Mouse (Mus musculus) liver, embryonic 16.5 days (tissue): Measurements from ENCODE around the gene Tnks1bp1. TPM values are rescaled to one million over a fixed set of nuclear protein-coding genes. Genes with fewer than 3 reads are reported as not detected.

Experiments used
- ATAC-seq: fragments of 200-750 bp; cut with Nextera tagmentation; 2 replicates; pipeline ENCODE4 v1.8.0; 2017; ENCODE audit warnings: low read depth, mild to moderate bottlenecking, moderate number of reproducible peaks, moderate library complexity
- H3K27ac ChIP-seq: fragments of 300-500 bp; sonication (generic); 2 replicates; pipeline ENCODE4 v1.5.1; 2014; ENCODE audit warnings: mild to moderate bottlenecking, low read length
- H3K27me3 ChIP-seq: fragments of 300-500 bp; sonication (generic); 2 replicates; pipeline ENCODE4 v1.6.1; 2014; ENCODE audit warnings: low read depth, low read length, mixed read lengths; ENCODE audit not compliant: control insufficient read depth, insufficient read depth
- H3K36me3 ChIP-seq: fragments of 300-500 bp; sonication (generic); 2 replicates; pipeline ENCODE4 v1.6.1; 2014; ENCODE audit warnings: mild to moderate bottlenecking; ENCODE audit not compliant: control insufficient read depth, insufficient read depth
- H3K4me1 ChIP-seq: fragments of 300-500 bp; sonication (generic); 2 replicates; pipeline ENCODE4 v1.6.1; 2014; ENCODE audit warnings: low read depth, low read length, mixed read lengths; ENCODE audit not compliant: control insufficient read depth
- H3K4me2 ChIP-seq: fragments of 300-500 bp; sonication (generic); 2 replicates; pipeline ENCODE4 v1.6.1; 2014; ENCODE audit warnings: low read depth, low read length, mixed read lengths
- H3K4me3 ChIP-seq: fragments of 300-500 bp; sonication (generic); 2 replicates; pipeline ENCODE4 v1.5.1; 2014; ENCODE audit warnings: low read depth, mild to moderate bottlenecking, low read length
- H3K9ac ChIP-seq: fragments of 300-500 bp; sonication (generic); 2 replicates; pipeline ENCODE4 v1.6.1; 2014; ENCODE audit warnings: low read depth, low read length
- H3K9me3 ChIP-seq: fragments of 300-500 bp; sonication (generic); replicated peaks from 2 replicates; pipeline ENCODE4 v1.6.1; 2016; ENCODE audit warnings: low read length; ENCODE audit not compliant: control insufficient read depth
- whole genome bisulfite sequencing: fragments of 180-500 bp; shearing (Covaris S2); extraction: QIAGEN DNeasy Blood & Tissue Kit; methylation state at CpG from one replicate; pipeline ENCODE4 v1.1.7; 2014; ENCODE audit not compliant: insufficient replicate concordance; 5-methylcytosine and 5-hydroxymethylcytosine counted together
- polyA plus RNA-seq: library from polyadenylated mRNA; unstranded; fragments of >200 nt; fragmentation: Nextera tagmentation; extraction: Ambion mirVana; gene quantifications from 2 replicates; pipeline ENCODE4 v1.2.1, GENCODE M21; 2015

Gene Tnks1bp1
- polyA plus RNA-seq, 1 experiment from 2014 or later: 6.4 TPM

DNA sequence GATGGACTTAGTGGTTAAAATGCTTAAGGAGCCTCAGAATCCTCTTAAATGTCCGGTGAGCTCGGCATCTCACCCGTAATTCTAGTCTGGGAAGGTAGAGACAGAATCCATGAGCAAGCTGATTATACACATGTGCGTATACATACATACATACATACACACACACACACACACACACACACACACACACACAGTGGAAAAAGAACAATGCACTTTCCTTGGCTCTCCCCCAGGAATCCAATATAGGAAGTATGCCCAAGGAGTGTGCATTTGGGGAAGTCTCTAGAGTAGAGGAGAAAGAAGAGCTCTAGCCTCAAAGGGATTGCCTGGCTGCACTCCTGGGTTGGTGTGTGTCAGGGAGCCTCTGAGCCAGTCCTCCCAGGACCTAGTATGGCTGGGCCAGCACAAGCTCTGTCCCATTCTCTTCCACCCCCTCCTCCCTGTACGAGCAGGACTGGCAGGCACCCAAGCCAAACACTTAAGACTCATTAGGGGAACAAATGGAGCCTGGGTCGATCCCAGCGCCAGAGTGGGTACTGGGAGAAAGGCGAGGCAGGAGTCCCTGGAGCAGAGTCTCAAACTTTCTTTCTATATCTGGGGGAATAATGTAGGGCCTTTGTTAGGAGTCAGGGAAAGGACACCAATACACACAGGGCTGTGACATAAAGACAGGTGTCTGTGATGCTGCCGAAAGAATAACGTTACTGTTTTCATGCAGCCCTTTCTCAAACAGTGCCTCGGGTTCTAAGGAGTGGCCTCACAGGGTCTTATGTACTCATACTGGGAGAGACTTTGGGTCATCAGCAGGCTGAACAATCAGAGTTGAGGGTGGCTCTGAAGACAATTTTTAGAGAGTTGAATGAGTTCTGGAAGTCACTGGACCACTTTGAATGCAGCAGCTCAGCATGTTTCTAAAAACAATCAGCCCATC lies 41.2 kb downstream of the Tnks1bp1 start:
- peaks cover 2% of the 10 kb centered on the region; the same call in 1 of the 2 replicates for H3K4me1 ChIP-seq
- H3K9me3 ChIP-seq: no peaks in the 10 kb centered on the region
- H3K27me3 ChIP-seq: no peaks in the 10 kb centered on the region
- H3K4me3 ChIP-seq: no peak overlapping the region
- WGBS: 56% methylated on average over 11 of the region's 11 CpGs
- 0 out of 2 replicates have a peak, but pooled peaks have one; percentile 11 for ATAC-seq
- H3K27ac ChIP-seq: no peak overlapping the region
- H3K9ac ChIP-seq: no peak overlapping the region
- H3K4me2 ChIP-seq: no peak overlapping the region
- H3K36me3 ChIP-seq: no peaks in the 10 kb centered on the region

DNA sequence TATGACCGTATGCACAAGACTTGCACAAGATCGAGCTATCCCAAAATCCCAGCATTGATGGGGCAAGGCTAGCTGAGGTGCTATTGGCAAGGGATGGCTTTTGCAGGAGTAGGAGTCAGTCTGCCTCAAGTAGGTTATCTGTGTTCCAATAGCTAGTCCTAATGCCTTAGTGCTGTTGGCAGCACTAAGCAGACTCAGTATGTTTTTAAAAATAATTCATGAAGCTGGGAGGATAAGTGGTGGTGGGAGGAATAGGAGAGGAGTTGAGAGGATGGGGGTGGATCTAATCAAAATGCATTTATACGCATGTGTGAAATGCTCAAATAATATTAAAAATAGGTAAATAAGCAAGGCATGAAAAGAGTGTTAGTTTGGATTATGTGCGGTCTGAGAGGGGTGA lies 43.5 kb downstream of the Tnks1bp1 start:
- Histone ChIP-seq H3K27me3 (no peaks in the 10 kb centered on the region), H3K4me3 (no peak overlapping the region), H3K4me1 (peaks cover 2% of the 10 kb centered on the region), H3K9ac (no peak overlapping the region), H3K27ac (no peak overlapping the region), H3K4me2 (no peak overlapping the region), H3K9me3 (no peaks in the 10 kb centered on the region), H3K36me3 (no peaks in the 10 kb centered on the region)
- 74% methylated on average over 4 of the region's 4 CpGs for WGBS
- ATAC-seq: no peak

- H3K4me1 ChIP-seq: peaks cover 2% of the 10 kb centered on the region
- H3K27me3 ChIP-seq: no peaks in the 10 kb centered on the region
- no peak overlapping the region for H3K4me3 ChIP-seq
- H3K4me2 ChIP-seq: no peak overlapping the region
- H3K27ac ChIP-seq: peak overlapping the region; percentile 28; the same call in 1 of the 2 replicates
- WGBS: 63% methylated on average over 1 of the region's 1 CpGs
- no peaks in the 10 kb centered on the region for H3K9me3 ChIP-seq
- H3K36me3 ChIP-seq: no peaks in the 10 kb centered on the region
- H3K9ac ChIP-seq: no peak overlapping the region
- ATAC-seq: peak; percentile 72
Measured at GRCm38 (mm10) chr2:85093376-85093775, 45.6 kb downstream of the Tnks1bp1 start.

- Histone ChIP-seq H3K36me3 (no peaks in the 10 kb centered on the region), H3K4me2 (no peak overlapping the region), H3K27me3 (no peaks in the 10 kb centered on the region), H3K9me3 (no peaks in the 10 kb centered on the region), H3K9ac (no peak overlapping the region), H3K4me1 (peaks cover 2% of the 10 kb centered on the region), H3K4me3 (no peak overlapping the region), H3K27ac (peak overlapping the region; percentile 69)
- 50% methylated on average over 5 of the region's 5 CpGs for WGBS
- peak; percentile 64 for ATAC-seq
Measured at GRCm38 (mm10) chr2:85095906-85096305, 48.1 kb downstream of the Tnks1bp1 start.

GRCm38 (mm10) chr2:85098014-85098413 lies 50.2 kb downstream of the Tnks1bp1 start:
- Histone ChIP-seq H3K36me3 (no peaks in the 10 kb centered on the region), H3K4me3 (no peak overlapping the region), H3K4me2 (no peak overlapping the region), H3K9ac (no peak overlapping the region), H3K4me1 (no peaks in the 10 kb centered on the region; the same call in 1 of the 2 replicates), H3K9me3 (no peaks in the 10 kb centered on the region), H3K27me3 (no peaks in the 10 kb centered on the region), H3K27ac (no peak overlapping the region)
- WGBS: 63% methylated on average over 2 of the region's 2 CpGs
- ATAC-seq: no peak

DNA sequence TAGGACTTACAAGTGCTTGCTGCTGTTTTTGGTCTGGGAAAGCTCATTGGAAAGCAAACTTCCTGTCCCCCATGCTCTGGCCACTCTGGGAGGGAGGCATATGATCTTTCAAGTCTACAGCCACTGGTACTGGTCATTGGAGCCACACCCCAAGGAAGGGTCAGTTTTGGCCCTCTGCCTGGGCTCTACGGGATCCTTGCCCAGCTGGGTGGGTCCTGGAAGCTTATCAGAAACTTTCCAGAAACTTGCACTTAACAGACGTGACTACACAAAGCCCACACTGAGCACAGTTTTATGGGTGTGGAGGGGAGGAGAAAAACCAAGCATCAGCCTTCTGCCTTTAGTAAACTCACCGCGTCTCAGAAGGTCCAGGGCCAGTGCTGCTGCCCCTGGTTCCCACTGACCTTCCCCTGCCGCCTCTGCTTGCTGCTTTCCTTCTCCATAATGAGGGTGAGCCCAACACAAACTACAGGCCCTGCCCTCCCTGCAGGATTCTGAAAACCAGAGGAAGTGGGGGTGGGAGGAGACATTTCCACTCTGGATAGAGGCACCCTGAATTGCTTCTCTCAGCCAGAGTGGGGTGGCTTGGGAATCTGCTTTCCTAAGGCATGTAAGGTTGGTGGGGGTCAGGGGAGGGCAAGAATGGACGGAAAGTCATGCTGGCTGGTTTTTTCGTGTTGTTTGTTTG lies 51.1 kb downstream of the Tnks1bp1 start:
- Histone ChIP-seq H3K4me2 (no peak overlapping the region), H3K4me1 (no peaks in the 10 kb centered on the region; the same call in 1 of the 2 replicates), H3K27ac (no peak overlapping the region), H3K27me3 (no peaks in the 10 kb centered on the region), H3K9ac (no peak overlapping the region), H3K9me3 (no peaks in the 10 kb centered on the region), H3K36me3 (no peaks in the 10 kb centered on the region), H3K4me3 (no peak overlapping the region)
- ATAC-seq: peak; percentile 31
- 39% methylated on average over 7 of the region's 7 CpGs for WGBS

- WGBS: 67% methylated on average over 8 of the region's 8 CpGs
- H3K4me3 ChIP-seq: no peak overlapping the region
Measured at GRCm38 (mm10) chr2:85103201-85103600, 55.4 kb downstream of the Tnks1bp1 start.

GRCm38 (mm10) chr2:85105426-85106013 lies 57.7 kb downstream of the Tnks1bp1 start:
- Histone ChIP-seq H3K27me3 (no peaks in the 10 kb centered on the region), H3K9ac (no peak overlapping the region), H3K36me3 (no peaks in the 10 kb centered on the region), H3K4me3 (no peak overlapping the region), H3K4me2 (no peak overlapping the region), H3K27ac (no peak overlapping the region), H3K9me3 (no peaks in the 10 kb centered on the region), H3K4me1 (no peaks in the 10 kb centered on the region)
- WGBS: 21% methylated on average over 11 of the region's 11 CpGs
- no peak for ATAC-seq

More at GRCm38 (mm10) chr2:85103201-85103600, 55.4 kb downstream of the Tnks1bp1 start:
- H3K27me3 ChIP-seq: no peaks in the 10 kb centered on the region
- no peak overlapping the region for H3K4me2 ChIP-seq
- H3K36me3 ChIP-seq: no peaks in the 10 kb centered on the region
- H3K9ac ChIP-seq: no peak overlapping the region
- no peaks in the 10 kb centered on the region for H3K9me3 ChIP-seq
- ATAC-seq: no peak
- no peak overlapping the region for H3K27ac ChIP-seq
- H3K4me1 ChIP-seq: no peaks in the 10 kb centered on the region
